Mouse (Mus musculus) myocyte (in vitro differentiated cells): Measurements from ENCODE around the gene Kctd19.

ENCODE experiments used
- MAX ChIP-seq: IDR thresholded peaks from one replicate; pipeline ENCODE4 v1.6.1; 2011; ENCODE audit warnings: low read depth, mild to moderate bottlenecking, control low read depth
- MYOD1 ChIP-seq, 3 experiments: IDR thresholded peaks; one replicate each; pipeline ENCODE4 v1.6.1; 2011; ENCODE audit warnings: control low read depth in 2 of 3, low read depth in 2 of 3, mild to moderate bottlenecking in 2 of 3, moderate library complexity in 1 of 3; ENCODE audit not compliant: insufficient read length in 2 of 3, control insufficient read depth in 1 of 3
- MYOG ChIP-seq, 3 experiments: IDR thresholded peaks; one replicate each; pipeline ENCODE4 v1.6.1; 2011; ENCODE audit warnings: control low read depth in 2 of 3, low read depth in 2 of 3, mild to moderate bottlenecking in 2 of 3; ENCODE audit not compliant: insufficient read length in 2 of 3, control insufficient read depth in 1 of 3, insufficient read depth in 1 of 3
- POLR2A ChIP-seq: IDR thresholded peaks from one replicate; pipeline ENCODE4 v1.6.1; 2011; ENCODE audit warnings: low read depth, mild to moderate bottlenecking, control low read depth, moderate library complexity; ENCODE audit not compliant: insufficient read length
- POLR2AphosphoS2 ChIP-seq: IDR thresholded peaks from one replicate; pipeline ENCODE4 v1.6.1; 2011; ENCODE audit warnings: low read depth, control low read depth; ENCODE audit not compliant: insufficient read length
- TCF12 ChIP-seq: IDR thresholded peaks from one replicate; pipeline ENCODE4 v1.6.1; 2011; ENCODE audit warnings: mild to moderate bottlenecking, control low read depth; ENCODE audit not compliant: poor library complexity, insufficient read depth, severe bottlenecking
- USF1 ChIP-seq: IDR thresholded peaks from one replicate; pipeline ENCODE4 v1.6.1; 2011; ENCODE audit warnings: low read depth, mild to moderate bottlenecking, control low read depth, moderate library complexity

DNA sequence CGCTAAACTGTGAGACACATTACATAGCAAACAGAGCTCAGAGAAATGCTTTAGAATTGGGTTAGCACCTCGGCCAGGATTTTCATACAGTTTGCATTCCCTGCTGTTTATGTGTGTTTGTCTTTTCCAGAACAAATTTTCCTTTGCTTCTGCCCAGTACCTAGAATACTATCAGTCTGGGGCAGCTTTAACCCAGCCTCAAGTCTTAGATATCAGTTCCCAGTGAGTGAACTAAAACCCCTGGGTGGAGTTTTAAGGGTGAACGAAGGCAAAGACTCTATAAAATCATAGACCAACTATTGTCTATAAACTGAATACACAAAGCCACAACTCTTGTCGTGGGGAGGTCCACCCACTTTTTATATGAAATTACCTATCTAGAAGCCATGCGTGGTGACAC lies 35.3 kb upstream of the Kctd19 start:
- TF ChIP-seq MYOG (IDR thresholded peaks at IDR 0.05; ENCODE audit: control insufficient read depth in 1 of 3, insufficient read depth in 1 of 3, insufficient read length in 2 of 3, low read depth in 2 of 3) (no peak), POLR2A (no peak), MAX (no peak), TCF12 (no peak), USF1 (no peak), MYOD1 (IDR thresholded peaks at IDR 0.05; ENCODE audit: control insufficient read depth in 1 of 3, insufficient read length in 2 of 3, low read depth in 2 of 3) (no peak), POLR2AphosphoS2 (no peak)
